Mouse (Mus musculus) kidney, embryonic 16.5 days (tissue): ENCODE results near the gene Zfp606. TPM values are rescaled to one million over a fixed set of nuclear protein-coding genes. Genes with fewer than 3 reads are reported as not detected.

ENCODE experiments used
- polyA plus RNA-seq: library from polyadenylated mRNA; unstranded; fragments of >200 nt; fragmentation: Nextera tagmentation; extraction: Ambion mirVana; gene quantifications from 2 replicates; pipeline ENCODE4 v1.2.1, GENCODE M21; 2015

Gene Zfp606
- polyA plus RNA-seq, 1 experiment from 2014 or later = 26.1 TPM

Other genes starting within 250 kb of the Zfp606 start
- not detected in 2 replicates for gene Vmn1r81, start 210.0 kb upstream of the Zfp606 start, polyA plus RNA-seq
- gene Vmn1r82, start 177.9 kb upstream of the Zfp606 start, polyA plus RNA-seq = not detected in 2 replicates
- not detected in 2 replicates for gene Vmn1r83, start 148.8 kb upstream of the Zfp606 start, polyA plus RNA-seq
- gene Vmn1r84, start 109.0 kb upstream of the Zfp606 start, polyA plus RNA-seq = not detected in 2 replicates
- gene Zfp551, start 55.5 kb upstream of the Zfp606 start, polyA plus RNA-seq = 3.7 and 4.6 TPM in 2 replicates
- not detected in 2 replicates for gene 2900092C05Rik, start 34.2 kb downstream of the Zfp606 start, polyA plus RNA-seq
- gene Vmn2r53, start 130.5 kb downstream of the Zfp606 start, polyA plus RNA-seq = not detected in 2 replicates
- gene Vmn2r54, start 162.0 kb downstream of the Zfp606 start, polyA plus RNA-seq = not detected in 2 replicates
- not detected in 2 replicates for gene Vmn2r55, start 206.7 kb downstream of the Zfp606 start, polyA plus RNA-seq